In the genomic region with DNA sequence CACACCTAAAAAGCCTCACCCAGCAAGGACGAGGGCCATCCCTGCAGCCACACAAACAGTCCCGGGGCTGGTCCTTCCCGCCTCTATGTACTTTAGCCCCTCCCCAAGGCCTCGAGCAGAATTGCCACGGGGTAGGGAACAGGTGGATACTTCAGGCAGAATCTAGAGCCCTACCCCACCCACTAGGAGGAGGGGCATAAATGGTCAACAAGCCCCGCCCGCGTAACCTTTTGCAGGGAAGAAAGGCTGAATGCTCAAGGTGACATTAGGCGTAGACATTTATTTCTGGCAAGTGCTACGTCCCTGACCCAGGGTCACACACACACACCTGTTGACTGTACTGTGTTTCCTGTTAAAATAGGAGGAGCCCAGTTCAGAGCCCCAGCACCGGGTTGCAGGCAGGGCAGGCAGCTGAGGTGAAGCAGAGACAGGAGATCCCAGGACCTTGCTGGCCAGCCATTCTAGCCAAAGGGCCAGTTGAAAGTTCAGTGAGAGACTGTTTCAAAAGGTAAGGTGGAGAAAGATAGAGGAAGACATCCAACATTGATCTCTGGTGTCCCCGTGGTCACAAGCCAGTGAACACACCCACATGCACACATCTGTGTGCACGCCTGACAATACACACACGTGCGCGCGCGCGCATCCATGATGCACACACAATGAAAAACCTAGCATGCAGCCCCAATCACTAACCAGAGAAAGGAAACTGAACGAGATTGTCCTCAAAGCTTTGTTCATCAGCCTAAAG, we compare ENCODE assay signal across 8 mouse cellular contexts. TPM values are rescaled to one million over a fixed set of nuclear protein-coding genes. Genes with fewer than 3 reads are reported as not detected.
DNase-seq lines count a peak whose midpoint lies in the region; ATAC-seq and TF ChIP-seq lines count a peak whose summit lies in the region.

No protein-coding gene starts in this region.

- H3K36me3 ChIP-seq in ES-Bruce4 (ENCODE audit: control insufficient read depth, insufficient read depth, low read length, poor library complexity, severe bottlenecking) = no peaks in the 10 kb centered on the region
- H3K36me3 ChIP-seq in heart, embryonic 13.5 days = no peaks in the 10 kb centered on the region
- no peaks in the 10 kb centered on the region for H3K36me3 ChIP-seq in midbrain, postnatal 0 days (ENCODE audit: insufficient read depth, low read length)

- TF ChIP-seq EP300 in ES-Bruce4 (IDR thresholded peaks at IDR 0.05; ENCODE audit: insufficient read depth, low read depth, low read length) = peak; percentile 97

- ATAC-seq in heart, embryonic 13.5 days (ENCODE audit: extremely low read depth, insufficient number of reproducible peaks, low FRiP score, low TSS enrichment) = 0 out of 2 replicates have a peak, but pooled peaks have one; percentile 11
- ATAC-seq in midbrain, postnatal 0 days (ENCODE audit: low FRiP score) = 0 out of 2 replicates have a peak, but pooled peaks have one; percentile 20

- no peaks in the 10 kb centered on the region for H3K27me3 ChIP-seq in ES-Bruce4 (ENCODE audit: control insufficient read depth, insufficient read depth, low read length, poor library complexity, severe bottlenecking)
- H3K27me3 ChIP-seq in heart, embryonic 13.5 days (replicated peaks) = peaks cover 4% of the 10 kb centered on the region
- no peaks in the 10 kb centered on the region for H3K27me3 ChIP-seq in midbrain, postnatal 0 days (ENCODE audit: insufficient read depth, low read length)

- TF ChIP-seq POLR2A in ES-Bruce4 (IDR thresholded peaks at IDR 0.05; ENCODE audit: insufficient read depth, low read length) = peak; percentile 2

- DNase-seq in cerebellum, adult 9-10 months = peak; percentile 46
- no peak for DNase-seq in cerebellum, adult 18-20 months
- DNase-seq in large intestine, adult 2 months (ENCODE audit: low read depth, low spot score) = peak; percentile 93
- DNase-seq in midbrain, postnatal 0 days (ENCODE audit: low spot score) = no peak
- no peak for DNase-seq in embryo, embryonic 10.5 days (ENCODE audit: low spot score)
- no peak for DNase-seq in frontal cortex, postnatal 36 days (ENCODE audit: low spot score in 2 of 2)

- peak overlapping the region; percentile 63 for H3K4me3 ChIP-seq in ES-Bruce4 (ENCODE audit: low read depth, low read length)
- no peak overlapping the region for H3K4me3 ChIP-seq in heart, embryonic 13.5 days
- no peak overlapping the region for H3K4me3 ChIP-seq in midbrain, postnatal 0 days (ENCODE audit: low read depth, low read length)

- H3K9ac ChIP-seq in ES-Bruce4 (ENCODE audit: low read depth, poor library complexity, severe bottlenecking) = no peak overlapping the region
- 0 out of 2 replicates have a peak overlapping the region, but pooled peaks have one; percentile 16 for H3K9ac ChIP-seq in heart, embryonic 13.5 days
- H3K9ac ChIP-seq in midbrain, postnatal 0 days (replicated peaks; ENCODE audit: low read length, poor library complexity, severe bottlenecking) = no peak overlapping the region

- whole genome bisulfite sequencing in heart, embryonic 13.5 days = 46% methylated on average over 20 of the region's 20 CpGs
- 32% methylated on average over 20 of the region's 20 CpGs for WGBS in large intestine, adult 2 months
- WGBS in midbrain, postnatal 0 days = 56% methylated on average over 20 of the region's 20 CpGs

- peaks cover 7% of the 10 kb centered on the region for H3K4me1 ChIP-seq in ES-Bruce4 (ENCODE audit: control insufficient read depth, insufficient read depth, low read length)
- H3K4me1 ChIP-seq in heart, embryonic 13.5 days = peaks cover 18% of the 10 kb centered on the region
- no peaks in the 10 kb centered on the region for H3K4me1 ChIP-seq in midbrain, postnatal 0 days (ENCODE audit: insufficient read depth, low read length)

- peak overlapping the region; percentile 95 for H3K27ac ChIP-seq in ES-Bruce4 (ENCODE audit: insufficient read depth, low read length)
- H3K27ac ChIP-seq in heart, embryonic 13.5 days (replicated peaks) = no peak overlapping the region
- no peak overlapping the region for H3K27ac ChIP-seq in midbrain, postnatal 0 days (ENCODE audit: low read depth, low read length)

- H3K9me3 ChIP-seq in ES-Bruce4 (replicated peaks; ENCODE audit: control insufficient read depth, insufficient read depth, low read length, poor library complexity, severe bottlenecking) = no peaks in the 10 kb centered on the region
- no peaks in the 10 kb centered on the region for H3K9me3 ChIP-seq in heart, embryonic 13.5 days
- no peaks in the 10 kb centered on the region for H3K9me3 ChIP-seq in midbrain, postnatal 0 days (ENCODE audit: low read length)

- no peak for TF ChIP-seq CTCF in ES-Bruce4 (IDR thresholded peaks at IDR 0.05; ENCODE audit: low read depth, low read length)
- no peak for TF ChIP-seq CTCF in midbrain, postnatal 0 days (IDR thresholded peaks at IDR 0.05)

- peak overlapping the region; percentile 52 for H3K4me2 ChIP-seq in heart, embryonic 13.5 days
- no peak overlapping the region for H3K4me2 ChIP-seq in midbrain, postnatal 0 days (ENCODE audit: low read depth, low read length, poor library complexity, severe bottlenecking)

RNA-seq across cellular contexts. Expression of a gene that starts 28.8 kb away (rescaled TPM):
- polyA plus RNA-seq in ES-Bruce4 (2011; ENCODE audit: insufficient read depth, insufficient read length, low read depth, missing spikeins) = 223 and 224 TPM in 2 replicates
- polyA plus RNA-seq in heart, embryonic 13.5 days (2015; fragmentation: Nextera tagmentation; extraction: Ambion mirVana) = 113 and 127 TPM in 2 replicates
- polyA plus RNA-seq in large intestine, adult 2 months (2012; rRNA removed) = 43.6 and 48.0 TPM in 2 replicates
- 173 and 183 TPM in 2 replicates for total RNA-seq in midbrain, postnatal 0 days (2014; rRNA removed)
- polyA plus RNA-seq in midbrain, postnatal 0 days (2015; fragmentation: Nextera tagmentation; extraction: Ambion mirVana) = 176 and 178 TPM in 2 replicates

Comparison
In these comparisons a context has a peak if more than half of its experiments do, and no peak if none do; other contexts are left out.
1. DNase-seq: peak in cerebellum, adult 9-10 months (single experiment) and large intestine, adult 2 months (single experiment); none in cerebellum, adult 18-20 months (0 of 2), midbrain, postnatal 0 days (single experiment), embryo, embryonic 10.5 days (single experiment) and frontal cortex, postnatal 36 days (0 of 2).